Mouse (Mus musculus) ES-E14 (cell line): Measurements from ENCODE around the gene Snx6.
"Not testable (repeated sequence)": the region's sequence is repeated elsewhere in the genome, so short reads cannot be mapped to it uniquely, and the experiment has no call there.

Experiments
- CHD2 ChIP-seq: IDR thresholded peaks from 2 replicates; pipeline ENCODE4 v1.6.1; 2014; ENCODE audit warnings: mild to moderate bottlenecking, low read depth, low read length, inconsistent platforms
- HCFC1 ChIP-seq: IDR thresholded peaks from 2 replicates; pipeline ENCODE4 v1.6.1; 2012; ENCODE audit warnings: low read length, inconsistent platforms, borderline replicate concordance; ENCODE audit not compliant: insufficient read depth
- MAFK ChIP-seq: IDR thresholded peaks from 2 replicates; pipeline ENCODE4 v1.6.1; 2014; ENCODE audit warnings: mild to moderate bottlenecking, low read depth, low read length, inconsistent platforms; ENCODE audit not compliant: insufficient read depth
- ZNF384 ChIP-seq: IDR thresholded peaks from 2 replicates; pipeline ENCODE4 v1.6.1; 2012; ENCODE audit warnings: low read depth, low read length, inconsistent platforms

- TF ChIP-seq ZNF384, MAFK, CHD2, HCFC1: not testable (repeated sequence)
Observed at GRCm38 (mm10) chr12:54713822-54714626, 81.5 kb downstream of the Snx6 start.
